Mouse (Mus musculus) R1 (cell line): Measurements from ENCODE around the gene Rer1.

ENCODE experiments used
- DNase-seq: peaks from one replicate; pipeline ENCODE4 v3.0.0-alpha.2; 2018; ENCODE audit warnings: low read depth, low spot score

Rer1 gene

GRCm38 (mm10) chr4:155075813-155076212 is 10.4 kb downstream of the Rer1 start:
- DNase-seq, result no peak

- peak; percentile 73 for DNase-seq
These were observed 11.0 kb downstream of the Rer1 start for GRCm38 (mm10) chr4:155075137-155075536.

- DNase-seq, result no peak
These were observed 11.8 kb downstream of the Rer1 start for GRCm38 (mm10) chr4:155074418-155074817.

GRCm38 (mm10) chr4:155070921-155071320 is 15.3 kb downstream of the Rer1 start:
- DNase-seq, result no peak

GRCm38 (mm10) chr4:155070199-155070598 is 16.0 kb downstream of the Rer1 start:
- no peak for DNase-seq

GRCm38 (mm10) chr4:155069191-155069590 is 17.0 kb downstream of the Rer1 start:
- DNase-seq, result peak; percentile 48

- no peak for DNase-seq
These were observed 17.7 kb downstream of the Rer1 start for GRCm38 (mm10) chr4:155068357-155068972.

GRCm38 (mm10) chr4:155066834-155067522 is 19.2 kb downstream of the Rer1 start, which contains the start of gene Pex10:
Gene Pex10 (plus strand): TSS chr4:155067016.
- peak; percentile 94 for DNase-seq

DNA sequence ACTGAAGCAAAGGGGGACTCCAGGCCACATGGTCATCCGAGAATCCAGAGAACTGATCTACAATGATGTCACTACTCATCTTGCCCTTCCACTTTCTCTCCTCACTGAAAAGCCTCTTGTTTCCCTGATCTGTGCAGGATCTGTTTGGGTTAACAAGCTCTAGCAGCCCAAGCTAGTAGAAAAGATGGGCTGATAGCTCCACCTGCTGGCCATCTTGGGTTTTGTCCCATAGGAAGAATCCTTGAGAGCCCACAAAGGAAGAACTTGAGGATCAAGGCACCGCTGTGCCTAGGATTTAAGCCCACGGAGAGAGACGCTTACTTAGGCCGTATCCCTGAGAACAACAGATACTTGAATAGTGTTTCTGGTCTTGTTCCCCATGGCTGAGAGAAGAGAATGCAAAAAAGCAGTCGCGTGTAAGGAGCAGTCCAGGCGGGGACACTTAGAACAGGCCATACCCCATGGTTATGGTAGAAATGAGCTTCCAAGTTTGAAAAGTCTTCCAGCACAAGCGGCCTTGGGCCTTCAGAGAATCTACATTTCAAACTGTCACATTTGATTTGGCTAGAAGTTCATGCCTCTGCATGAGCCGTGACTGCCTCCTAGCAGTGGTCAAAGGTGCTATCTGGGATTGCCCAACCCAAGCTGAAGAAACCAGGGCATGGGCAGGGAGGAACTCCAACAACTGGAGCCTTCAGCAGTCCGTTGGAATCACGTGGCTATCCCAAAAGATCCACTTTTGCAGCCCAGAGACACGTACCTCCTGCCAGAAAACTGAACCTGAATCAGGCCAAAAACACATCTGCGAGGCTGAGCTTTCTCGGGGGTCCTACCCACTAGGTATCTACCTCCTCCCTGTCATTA is 20.0 kb downstream of the Rer1 start:
- peak; percentile 94 for DNase-seq

DNA sequence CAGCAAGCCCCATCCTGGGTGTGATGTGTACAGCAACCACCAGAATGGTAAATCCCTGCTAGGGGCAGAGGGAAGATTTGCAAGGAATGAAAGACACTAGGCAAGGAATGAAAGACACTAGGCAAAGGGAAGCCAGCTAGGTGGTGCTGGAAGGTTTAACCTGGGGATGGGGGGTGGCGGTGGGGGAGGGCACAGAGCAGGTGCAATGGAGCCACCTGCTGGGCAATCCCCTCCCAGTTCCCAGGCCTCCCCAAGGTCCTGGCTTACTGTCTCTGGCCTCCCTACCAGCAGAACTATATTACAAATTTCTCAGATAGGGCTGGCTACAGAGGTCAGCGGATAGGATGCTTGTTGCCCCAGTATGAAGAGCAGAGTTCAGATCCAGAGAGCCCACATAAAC is 21.7 kb downstream of the Rer1 start:
- no peak for DNase-seq

- no peak for DNase-seq
These were observed 22.3 kb downstream of the Rer1 start for GRCm38 (mm10) chr4:155063895-155064294.

DNA sequence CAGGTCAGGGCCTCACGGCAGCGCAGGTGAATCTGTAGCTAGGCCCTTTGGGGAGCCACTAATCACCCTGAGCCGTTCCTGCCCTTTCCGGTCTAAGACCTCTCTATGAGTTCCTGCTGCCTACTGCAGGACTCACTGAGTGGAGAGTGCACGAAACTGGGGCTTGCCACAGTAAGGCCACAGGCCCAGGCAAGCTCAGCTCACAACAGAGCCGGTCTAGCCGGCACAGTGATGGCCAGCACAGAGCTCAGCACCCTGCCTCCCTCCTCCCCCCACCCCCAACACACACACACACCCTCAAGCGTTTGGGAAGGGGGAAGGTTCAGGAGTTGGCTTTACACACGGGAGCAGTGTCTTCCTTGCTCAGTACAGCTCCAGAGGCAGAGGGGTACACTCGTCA is 27.9 kb downstream of the Rer1 start:
- DNase-seq, result no peak

DNA sequence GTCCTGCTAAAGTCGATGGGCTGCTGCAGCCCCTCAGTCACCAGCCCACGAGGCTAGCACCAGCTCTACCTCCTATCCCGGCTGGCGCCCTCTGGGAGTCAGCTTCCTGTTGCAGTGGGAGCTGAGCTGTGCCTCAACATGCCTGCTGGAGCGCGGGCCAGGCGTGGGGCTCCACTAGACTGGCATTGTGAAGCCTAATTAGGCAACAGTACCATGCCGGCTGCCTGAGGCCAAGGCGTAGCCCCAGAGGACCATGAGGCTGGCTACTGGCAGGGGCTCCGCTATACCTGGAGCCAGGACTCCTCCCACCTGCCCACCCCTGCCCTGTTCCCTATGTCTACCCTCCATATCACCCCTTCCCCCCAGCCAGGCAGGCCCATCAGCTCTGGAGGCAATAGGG is 29.5 kb downstream of the Rer1 start, which contains the start of gene Plch2:
TSS of gene Plch2 (minus strand) at position 61 of the 400 bp plus-strand sequence.
- DNase-seq, result no peak

DNA sequence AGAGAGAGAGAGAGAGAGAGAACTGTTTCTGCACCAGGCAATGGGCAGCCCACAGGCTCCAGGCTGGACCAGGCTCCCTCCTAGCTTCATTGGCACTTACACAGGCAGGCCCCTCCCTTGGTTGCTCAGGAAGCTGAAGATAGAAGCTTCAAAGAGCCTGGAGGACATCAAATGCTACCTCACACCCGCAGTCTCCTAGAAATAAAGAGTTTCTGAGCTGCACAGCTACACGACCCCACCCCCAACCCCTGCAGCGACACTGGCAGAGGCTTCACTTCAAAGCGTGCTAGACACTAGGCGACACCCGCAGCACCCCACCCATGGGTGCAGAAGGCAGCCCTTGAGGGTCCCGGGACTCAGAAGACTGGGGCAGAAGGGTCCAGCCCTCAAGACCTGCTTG is 36.1 kb downstream of the Rer1 start:
- no peak for DNase-seq

DNA sequence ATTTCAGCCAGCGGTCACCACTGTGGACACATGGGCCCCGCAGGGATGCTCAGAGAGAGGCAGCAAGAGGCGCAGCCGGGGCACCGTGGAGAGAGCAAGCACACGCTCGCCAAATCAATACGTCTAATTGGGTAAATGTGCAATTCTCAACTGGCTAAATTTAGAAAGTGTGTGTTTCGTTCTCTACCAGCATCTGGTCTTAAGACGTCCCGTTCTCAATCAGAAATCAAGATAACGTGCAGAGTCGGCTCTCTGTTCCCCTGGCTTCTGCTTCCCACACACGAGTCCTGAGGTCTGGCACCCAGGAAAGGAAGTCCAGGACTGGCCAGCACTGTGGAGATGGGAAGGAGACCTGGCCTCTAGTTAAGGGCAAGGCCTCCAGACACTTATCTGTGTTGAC is 39.5 kb downstream of the Rer1 start:
- DNase-seq, result no peak

- no peak for DNase-seq
These were observed 42.9 kb downstream of the Rer1 start for GRCm38 (mm10) chr4:155043289-155043625.

DNA sequence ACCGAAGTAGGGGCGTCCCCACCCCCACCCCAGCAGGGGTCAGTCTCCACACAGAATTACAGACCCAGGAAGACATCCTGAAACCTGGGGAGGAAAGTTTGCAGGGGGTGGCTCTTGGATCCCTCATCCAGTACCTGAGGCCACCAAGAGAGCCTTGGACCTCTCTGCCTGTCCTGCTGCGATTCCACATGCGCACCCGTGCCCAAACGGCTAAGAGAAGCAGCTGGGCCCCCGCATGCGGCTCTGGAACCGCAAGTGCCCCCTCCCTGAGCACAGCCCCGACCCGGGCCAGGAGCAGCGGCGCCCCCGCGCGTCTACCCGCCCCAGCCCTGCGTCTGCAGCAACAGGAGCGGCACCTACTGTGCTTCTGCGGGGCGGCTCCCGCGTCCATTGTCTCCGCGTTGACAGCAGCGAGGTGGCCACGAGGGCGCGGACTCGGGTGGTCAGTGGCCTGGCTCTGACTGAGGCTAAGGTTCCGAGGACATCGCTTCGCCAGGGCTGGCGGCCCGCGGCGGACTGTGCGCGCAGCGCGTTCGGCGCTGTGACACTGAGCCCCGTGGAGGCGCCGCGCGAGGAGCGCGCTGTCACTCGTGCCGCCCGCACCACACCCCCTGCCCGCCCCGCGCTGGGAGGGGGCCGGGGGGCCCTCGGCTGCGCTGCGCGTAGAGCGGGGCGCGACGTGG is 43.4 kb downstream of the Rer1 start:
- no peak for DNase-seq

- DNase-seq, result no peak
These were observed 45.5 kb downstream of the Rer1 start for GRCm38 (mm10) chr4:155040696-155041095.

- DNase-seq, result no peak
These were observed 46.0 kb downstream of the Rer1 start for GRCm38 (mm10) chr4:155040197-155040596.

- no peak for DNase-seq
These were observed 51.4 kb downstream of the Rer1 start for GRCm38 (mm10) chr4:155034787-155035186.

DNA sequence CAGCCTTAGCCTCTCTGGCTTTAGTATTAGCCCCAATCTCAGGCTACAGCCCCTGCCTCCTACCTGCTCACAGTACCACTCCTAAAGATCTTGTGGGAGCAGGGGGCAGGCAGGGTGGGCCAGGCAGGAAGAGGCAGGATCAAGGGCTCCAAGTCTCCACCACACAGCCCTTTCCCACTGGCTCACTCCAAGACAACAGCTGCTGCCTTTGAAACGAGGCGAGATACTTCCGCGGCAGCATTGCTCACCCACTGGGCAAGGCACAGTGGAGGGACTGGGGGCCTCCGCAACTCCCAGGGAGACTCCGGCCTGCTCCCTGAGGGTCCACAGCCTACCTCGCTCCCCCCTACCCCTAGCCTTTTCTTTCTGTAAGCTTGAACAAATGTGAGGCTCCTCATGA is 52.0 kb downstream of the Rer1 start:
- DNase-seq, result no peak

DNA sequence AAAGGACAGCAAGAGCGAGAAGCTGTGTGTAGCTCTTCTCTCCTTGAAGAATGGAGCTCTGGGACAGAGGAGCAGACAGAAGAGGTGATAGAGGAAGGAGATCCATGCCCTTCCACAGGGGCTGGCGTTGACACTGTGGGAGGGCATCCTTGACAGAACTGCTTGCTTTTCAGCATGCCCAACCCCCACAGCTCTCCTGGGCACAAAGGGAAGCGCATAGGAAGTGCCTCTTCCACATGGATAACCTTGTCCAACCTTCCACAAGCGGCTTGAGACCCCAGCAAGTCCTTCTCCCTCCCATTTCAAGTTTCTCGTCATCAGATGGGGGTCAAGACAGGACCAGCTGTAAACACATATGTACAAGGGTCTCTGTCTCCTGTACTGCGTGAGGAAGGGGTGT is 53.1 kb downstream of the Rer1 start:
- DNase-seq, result no peak
